Mouse (Mus musculus) heart, adult 2 months (tissue): ENCODE data around the gene Smim20.

Experiments used
- EP300 ChIP-seq: fragments of 200-500 bp; IDR thresholded peaks from 2 replicates; pipeline ENCODE4 v1.6.1; 2011; ENCODE audit warnings: low read depth, low read length, control low read depth; ENCODE audit not compliant: insufficient read depth
- POLR2A ChIP-seq: fragments of 200-500 bp; IDR thresholded peaks from 2 replicates; pipeline ENCODE4 v1.6.1; 2011; ENCODE audit warnings: mild to moderate bottlenecking, low read depth, low read length, control low read depth; ENCODE audit not compliant: insufficient read depth

- TF ChIP-seq EP300 = no peak
- TF ChIP-seq POLR2A = no peak
Measured at GRCm38 (mm10) chr5:53301496-53301895, 34.6 kb downstream of the Smim20 start.
